Mouse (Mus musculus) fibroblast of lung, adult 2 months (primary cell): Measurements from ENCODE around the gene Cachd1.

ENCODE experiments used
- DNase-seq: peaks from one replicate; pipeline ENCODE4 v3.0.0-alpha.2; 2011; ENCODE audit warnings: low read depth

Gene Cachd1

DNA sequence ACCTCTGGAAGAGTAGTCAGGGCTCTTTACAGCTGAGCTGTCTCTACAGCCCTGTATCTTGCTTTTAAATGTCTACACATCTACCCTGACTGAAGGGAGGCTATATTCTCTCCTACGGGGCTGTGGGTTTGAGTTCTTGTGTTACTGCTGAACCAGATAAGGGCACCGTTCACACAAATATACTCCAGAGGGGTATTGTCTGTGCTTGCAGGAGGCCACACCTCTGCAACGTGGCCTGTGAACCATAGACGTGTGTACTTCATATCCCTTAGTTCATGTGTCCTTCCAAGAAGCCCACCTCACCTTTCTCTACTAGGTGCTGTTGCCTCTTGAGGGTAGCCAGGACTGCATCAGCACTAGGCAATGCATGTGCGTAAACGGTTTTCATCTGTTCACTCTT, 215.6 kb downstream of the Cachd1 start:
- DNase-seq, result no peak

DNA sequence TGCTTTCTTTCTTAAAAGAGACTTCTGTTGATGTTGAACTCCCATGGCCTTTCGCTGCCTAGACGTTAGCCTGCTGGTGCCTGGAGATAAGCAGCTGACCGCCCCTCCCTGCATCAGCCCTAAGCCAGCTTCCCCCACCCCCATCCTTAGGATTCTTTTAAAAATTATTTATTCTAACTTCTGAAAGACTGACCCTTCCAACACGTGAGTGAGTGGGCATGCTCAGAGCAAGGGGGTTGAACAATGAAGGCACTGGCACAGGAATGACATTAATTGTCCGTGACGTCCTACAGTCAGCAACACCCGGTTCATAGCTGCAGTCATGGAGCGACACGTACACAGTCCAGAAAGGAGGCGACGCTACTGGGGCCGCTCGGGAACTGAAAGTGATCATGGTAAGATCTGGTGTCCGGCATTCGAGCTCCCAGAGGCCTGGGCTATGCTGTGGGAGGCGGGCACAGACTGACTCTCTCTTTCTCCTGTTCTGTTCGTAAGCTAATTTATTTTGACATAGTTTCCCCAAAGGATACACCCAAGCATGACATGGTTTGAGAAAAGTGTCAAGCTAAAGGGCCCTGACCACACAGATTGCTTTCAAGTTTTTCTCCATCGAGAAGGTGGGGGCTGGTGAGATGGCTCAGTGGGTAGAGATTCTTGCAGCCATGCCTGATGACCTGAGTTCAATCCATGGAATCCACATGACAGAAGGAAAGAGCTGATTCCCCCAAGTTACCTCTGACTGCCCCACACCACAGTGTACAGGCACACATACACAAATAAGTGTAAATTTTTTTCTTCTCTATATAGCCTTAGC, 218.2 kb downstream of the Cachd1 start:
- DNase-seq, result no peak

DNA sequence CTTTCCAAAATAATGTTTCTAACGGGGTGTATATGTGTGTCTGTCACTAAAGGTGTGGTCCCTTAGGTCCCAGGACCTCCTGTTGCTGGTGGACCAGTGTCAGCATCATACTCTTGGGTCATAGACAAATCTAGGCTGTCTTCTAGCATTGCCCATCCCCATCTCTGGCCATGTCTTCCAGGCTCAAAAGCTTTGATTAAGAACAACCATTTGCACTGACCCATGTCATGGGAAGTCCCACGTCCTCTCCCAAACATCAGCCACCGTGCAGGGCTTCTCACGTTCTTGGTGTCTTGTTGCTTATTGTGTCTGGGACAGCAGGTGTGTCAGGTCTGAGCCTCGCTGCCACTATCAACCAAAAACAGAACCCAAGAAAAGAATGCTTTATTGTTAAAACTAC, 219.1 kb downstream of the Cachd1 start:
- DNase-seq, result no peak

DNA sequence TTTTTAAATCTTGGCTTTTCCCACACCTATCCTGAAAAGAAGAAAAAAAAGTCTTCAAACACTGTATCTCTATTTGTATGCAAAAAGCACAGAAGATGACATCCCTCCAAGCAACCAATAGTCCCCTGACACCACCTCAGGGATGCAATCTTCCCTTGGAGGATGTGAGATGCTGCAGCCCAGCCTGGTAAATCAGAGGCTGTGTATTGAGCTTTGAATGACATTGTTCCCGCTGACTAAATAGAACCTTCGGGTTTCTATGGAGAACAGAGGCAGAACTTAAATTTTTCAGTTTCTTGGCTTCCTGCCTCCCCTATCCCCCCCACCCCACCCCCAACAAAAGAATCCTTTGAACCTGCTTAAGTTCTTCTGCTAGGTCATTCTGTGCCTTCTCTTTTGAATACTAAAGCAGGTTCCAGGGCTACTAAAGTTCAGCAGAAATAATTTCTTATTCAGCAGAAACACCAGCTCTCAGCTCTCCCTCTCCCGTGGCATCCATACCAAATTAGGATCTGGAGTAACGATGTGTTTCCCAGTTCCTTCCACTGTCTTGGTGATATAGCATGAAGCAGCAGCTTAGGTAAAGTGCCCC, 219.7 kb downstream of the Cachd1 start:
- no peak for DNase-seq

DNA sequence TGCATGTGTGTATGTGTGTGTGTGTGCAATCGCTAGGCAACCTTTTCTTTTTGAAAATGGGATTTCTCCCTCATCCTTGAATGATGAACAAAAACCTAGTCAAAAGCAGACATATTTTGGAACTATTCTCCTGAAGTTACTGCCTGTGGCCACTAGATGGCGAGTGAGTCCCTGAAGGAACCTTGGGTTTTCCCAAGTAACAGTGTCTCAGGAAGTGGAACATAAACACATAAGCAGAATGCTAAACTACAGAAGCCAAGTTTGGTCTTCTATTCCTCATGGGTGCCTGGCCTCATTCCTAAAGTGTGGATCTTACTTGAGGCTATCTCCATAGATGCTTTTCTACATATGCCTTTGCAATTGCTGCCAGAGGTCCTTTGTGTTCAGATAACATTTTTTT, 221.7 kb downstream of the Cachd1 start:
- DNase-seq, result peak; percentile 20

DNA sequence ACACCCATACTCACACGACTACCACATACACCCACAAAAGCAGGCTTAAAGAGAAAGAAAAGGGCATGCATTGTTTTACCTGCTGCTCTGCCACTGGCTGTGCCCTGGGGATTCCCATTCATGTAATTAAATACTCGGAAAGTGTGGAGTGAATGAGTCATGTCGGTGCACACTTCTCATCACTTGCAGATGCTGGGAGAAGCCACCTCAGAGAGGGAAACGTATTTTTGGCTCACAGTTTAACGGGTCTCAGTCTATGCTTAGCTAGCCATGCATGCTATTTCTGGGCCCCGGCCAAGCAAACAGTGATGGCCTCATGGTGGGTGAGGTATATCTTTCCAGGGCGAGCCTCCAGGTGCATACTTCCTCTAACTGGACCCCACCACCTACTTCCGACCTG, 222.4 kb downstream of the Cachd1 start:
- DNase-seq, result no peak

DNA sequence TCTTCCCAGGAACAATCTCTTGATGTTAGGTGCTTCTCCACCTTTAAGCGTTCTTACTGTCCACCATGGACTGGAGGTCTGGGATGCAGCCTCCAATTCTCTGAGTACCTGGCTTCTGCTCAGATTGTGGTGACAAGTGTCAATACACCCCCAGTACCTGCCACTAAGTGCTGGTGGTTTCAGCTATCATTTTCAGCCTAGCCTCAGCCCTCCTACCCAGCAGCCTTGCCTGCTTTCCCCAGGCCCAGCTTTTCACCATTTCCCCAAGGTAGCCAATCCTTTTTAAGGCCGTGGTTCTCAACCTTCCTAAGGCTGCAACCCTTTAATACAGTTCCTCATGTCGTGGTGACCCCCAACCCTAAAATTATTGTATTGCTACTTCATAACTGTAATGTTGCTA, 224.1 kb downstream of the Cachd1 start:
- DNase-seq, result no peak

DNA sequence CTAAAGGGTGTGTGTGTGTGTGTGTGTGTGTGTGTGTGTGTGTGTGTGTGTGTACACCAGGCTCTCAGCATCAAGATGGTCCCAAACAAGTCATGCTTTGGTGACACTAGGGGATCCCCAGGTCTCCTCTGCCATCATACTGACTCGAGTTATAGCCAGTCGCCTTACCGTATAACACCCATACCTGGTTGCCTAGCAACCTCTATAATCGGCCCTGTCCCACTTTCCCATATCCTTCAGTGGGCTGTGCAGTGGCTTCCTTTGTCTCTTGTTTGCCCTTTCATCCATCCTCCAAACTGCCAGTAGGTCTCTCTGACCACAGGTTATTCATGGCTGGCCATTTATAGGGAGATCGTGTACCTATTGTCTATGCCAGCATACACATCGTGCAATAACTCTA, 224.6 kb downstream of the Cachd1 start:
- DNase-seq, result no peak

DNA sequence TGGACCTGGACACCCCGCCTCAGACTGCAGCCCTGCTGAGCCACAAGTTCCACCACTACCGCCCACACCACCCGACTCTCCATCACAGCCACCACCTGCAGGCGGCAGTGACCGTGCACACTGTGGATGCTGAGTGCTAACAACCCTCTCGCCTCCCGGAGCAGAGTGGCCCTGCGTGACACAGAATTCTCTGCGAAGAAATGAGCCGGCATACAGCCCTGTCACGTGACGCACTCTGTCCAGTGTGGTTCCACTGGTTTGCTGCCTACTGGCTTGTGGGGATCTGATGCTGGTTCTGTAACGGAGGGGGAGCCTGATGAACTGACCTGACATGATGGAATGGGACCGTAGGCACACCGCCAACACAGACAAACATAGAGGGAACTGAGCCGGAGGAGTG, 226.5 kb downstream of the Cachd1 start:
- DNase-seq, result no peak

DNA sequence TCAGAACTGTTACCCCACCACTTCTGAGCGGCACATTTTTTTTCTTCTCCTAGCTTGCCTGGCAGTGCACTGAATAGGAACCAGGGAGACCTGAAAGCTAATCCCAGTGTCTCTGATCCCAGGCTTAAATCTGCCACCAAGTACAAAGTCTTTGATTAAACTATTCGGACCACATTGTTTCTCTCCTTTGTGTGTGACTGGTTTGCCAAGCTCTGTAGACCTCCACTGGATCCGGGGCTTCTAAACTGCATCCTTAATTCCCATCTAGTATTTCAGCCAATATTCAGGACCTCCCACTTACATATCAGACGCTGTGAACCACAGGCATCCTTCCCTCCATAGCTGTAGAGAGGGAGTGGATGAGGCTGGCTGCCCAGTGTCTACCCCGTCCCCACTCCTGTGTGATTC, 231.9 kb downstream of the Cachd1 start:
- no peak for DNase-seq

DNA sequence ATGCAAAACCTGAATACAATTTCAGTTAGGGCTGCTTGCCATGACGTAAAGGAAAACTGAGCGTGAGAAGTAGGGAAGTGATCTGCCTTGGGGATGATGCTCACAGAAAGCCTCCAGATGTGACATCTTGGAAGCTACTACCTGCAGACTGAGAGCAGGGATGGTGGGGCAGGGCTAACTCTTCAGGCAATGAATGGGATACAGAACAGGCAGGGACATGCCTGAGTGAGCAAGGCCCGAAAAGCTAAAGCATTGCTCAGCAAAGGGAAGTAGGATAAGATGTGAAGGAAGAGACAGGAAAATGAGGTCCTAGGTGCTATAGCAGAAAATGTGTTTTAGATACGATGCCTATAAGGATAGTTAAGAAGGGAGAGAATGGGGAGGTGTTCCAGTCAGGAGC, 232.6 kb downstream of the Cachd1 start:
- DNase-seq, result no peak

DNA sequence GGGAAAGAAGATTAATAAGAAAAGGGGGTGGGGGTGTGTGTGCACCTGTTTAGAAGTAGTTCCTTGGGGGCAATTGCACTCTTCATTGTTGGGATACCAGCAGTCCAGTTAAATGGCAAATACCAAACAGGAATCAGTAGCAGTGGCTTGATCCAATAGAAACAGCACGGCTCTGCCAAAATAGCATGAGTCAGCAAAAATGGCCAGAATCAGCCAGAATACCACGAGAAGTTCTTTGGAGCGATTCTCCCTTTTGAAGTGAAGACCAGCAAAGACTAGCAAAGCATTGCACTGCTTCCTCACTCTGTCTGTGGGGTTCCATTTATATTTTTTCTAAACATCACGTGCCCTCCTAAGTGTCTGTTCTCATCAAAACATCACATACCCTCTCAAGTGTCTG, 241.3 kb downstream of the Cachd1 start:
- no peak for DNase-seq

DNA sequence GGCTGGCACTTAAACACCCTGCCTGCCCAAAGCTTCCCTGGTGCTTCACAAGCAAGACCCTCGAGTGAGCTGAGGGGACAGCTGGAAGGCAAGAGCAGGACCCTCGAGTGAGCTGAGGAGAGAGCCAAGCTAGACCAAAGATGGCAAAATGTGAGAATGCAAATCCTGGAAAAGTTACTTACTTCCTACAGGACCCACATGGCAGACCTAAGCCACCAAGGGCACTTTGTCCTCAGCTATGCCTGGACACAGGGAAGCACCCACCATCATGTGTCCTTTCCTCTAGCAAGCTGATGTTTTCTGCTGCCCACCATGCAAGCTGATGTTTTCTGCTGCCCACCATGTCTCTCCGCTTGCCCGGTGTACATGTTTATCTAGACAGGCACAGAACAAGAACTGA, 244.1 kb downstream of the Cachd1 start, which contains the start of gene Gm10577:
TSS of gene Gm10577 (minus strand) at position 101 of the 400 bp plus-strand sequence.
- no peak for DNase-seq

DNA sequence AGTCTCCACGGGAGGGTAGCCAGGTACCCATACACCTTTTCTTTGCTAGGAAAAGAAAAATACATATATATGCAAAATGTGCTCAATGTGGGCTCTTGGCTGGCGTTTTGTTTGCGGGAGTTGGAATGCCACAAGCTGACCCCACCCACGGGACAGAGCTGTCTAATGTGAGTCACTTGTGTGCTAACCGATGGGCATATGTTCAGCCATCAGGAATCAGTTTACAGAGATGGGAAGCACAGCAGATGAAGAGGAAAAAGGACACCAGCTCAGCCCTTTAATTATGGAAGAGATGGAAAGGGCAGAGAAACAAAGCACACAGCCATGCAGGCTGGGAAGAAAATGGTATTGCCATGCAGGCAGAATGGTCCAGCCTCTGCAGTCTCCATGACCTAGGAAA, 250.1 kb downstream of the Cachd1 start:
- no peak for DNase-seq

DNA sequence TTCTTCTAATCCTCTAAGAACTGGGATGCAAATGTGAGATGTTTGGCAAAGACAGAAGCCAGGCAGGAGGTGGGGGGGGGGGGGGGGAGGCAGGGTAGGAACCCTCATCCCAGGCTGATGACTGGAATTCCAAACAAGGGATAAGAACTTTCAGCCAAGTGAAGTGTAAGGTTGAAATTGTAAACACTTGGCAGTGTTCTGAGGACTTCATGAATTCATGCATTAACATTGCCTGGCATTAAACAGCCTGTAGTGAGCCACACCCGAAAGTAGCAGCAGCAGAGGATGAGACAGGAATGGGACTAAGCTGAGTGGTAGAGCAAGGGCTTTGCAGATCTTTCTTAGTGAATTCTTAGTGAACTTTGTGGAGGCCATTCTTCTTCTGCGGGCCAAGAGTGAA, 250.5 kb downstream of the Cachd1 start:
- DNase-seq, result no peak

DNA sequence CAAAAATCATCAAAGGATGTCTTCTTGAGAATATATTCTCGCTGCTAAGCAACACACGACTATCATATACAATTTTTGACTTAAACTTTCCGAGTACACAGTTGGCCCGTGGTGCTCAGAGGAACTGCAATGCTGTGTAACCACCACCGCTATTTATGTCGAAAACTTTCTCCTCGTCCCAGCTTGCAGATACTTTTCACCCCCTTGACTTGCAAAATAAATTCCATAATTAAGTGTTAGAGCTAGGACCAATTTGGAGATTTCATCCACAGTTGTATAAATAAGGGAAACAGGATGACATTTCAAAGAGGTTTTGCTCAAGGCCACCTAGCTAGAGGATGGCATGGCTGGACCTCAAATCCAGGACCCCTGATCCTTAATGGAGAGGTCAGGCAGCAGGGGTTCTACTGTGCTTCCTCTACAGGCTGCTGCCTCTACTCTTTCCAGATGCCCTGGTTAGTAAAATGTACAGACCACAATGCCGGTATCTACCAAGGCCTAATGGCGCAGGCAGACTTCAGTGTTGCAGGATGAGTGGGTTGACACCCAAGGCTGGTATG, 251.5 kb downstream of the Cachd1 start:
- no peak for DNase-seq

DNA sequence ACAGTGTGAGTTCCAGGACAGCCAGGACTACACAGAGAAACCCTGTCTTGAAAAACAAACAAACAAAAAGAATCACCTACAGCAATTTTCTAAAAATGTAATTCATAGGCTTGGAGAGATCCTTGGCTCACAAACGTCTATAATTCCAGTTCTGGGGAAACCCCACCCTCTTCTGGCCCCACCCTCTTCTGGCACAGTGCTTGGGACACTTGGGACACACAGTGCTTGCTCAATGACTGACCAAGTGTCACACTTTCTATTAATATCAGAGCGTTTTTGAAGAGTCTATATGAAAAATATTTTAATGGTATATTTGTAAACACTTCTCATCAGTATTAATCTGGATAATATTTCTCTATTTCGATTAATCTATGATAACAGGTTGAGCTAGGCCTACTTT, 256.6 kb downstream of the Cachd1 start:
- no peak for DNase-seq

DNA sequence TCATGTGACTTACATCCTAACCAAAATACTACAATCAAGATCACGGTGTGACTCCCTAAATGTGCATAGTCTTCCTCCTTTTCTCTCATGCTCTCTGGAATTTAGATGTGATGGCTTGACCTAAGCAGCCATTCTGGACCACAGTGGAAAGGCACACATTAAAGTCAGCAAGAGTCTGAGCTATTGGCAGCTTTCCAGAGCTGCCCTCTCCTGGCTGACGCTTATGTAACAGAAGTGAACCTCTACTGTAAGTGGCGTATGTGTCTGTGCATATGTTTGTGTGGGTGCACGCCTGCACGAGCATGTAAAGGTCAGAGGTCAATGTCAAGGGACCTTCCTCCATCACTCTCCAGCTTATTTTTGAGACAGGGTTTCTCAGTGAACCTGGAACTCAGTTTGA, 258.7 kb downstream of the Cachd1 start:
- no peak for DNase-seq

DNA sequence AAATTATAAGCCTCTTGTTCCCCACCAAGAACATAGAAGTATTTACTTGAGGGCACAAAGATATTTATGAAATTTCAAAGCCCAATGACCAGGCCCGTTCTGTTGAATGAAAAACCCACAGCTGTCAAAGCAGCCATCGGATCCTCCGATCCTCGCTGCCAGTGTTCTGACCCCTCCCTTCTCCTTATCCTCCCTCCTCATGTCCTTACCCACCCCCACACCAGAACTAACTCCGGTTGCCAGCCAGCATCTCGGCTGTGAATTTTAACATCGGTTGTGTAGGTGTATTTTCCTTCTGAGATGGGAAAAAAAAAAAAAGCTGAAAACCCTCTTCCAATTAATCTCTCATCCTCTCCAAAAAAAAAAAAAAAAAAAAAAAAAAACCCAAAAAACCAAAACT, 260.7 kb downstream of the Cachd1 start:
- no peak for DNase-seq

DNA sequence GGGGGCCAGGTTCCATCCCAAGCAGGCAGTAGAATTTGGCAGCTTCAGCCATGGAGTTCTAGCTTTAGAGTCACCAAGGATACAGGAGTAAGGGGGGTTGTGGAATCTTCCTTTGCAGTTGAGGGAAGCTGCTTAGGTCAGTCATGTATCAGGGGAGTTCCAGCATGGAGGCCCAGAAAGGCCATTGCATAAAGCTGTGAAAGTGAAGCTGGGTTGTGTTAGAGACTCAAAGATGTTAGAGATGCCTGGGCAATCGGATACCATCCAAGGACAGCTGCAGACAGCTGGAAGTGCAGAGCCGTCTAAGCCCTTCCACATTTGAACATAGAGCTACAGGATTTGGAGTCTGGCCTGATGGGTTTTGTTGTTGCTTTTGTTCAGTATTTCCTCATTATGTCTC, 267.2 kb downstream of the Cachd1 start:
- no peak for DNase-seq

DNA sequence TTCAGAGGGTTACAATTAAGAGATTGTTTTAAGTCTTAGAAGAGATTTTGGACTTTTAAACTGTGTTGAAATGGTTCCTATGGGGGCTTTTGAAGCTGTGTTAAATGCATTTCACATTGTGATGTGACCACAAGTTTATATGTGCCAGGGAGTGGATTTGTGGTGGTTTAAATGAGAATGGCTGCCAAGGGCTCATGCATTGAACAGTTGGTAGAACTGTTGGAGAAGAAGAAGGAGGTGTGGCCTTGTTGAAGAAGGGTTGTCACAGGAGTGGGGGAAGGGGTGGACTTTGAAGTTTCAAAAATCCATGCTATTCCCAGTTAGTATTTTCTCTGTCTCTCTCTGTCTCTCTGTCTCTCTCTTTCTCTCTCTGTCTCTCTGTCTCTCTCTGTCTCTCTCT, 267.7 kb downstream of the Cachd1 start:
- DNase-seq, result no peak

DNA sequence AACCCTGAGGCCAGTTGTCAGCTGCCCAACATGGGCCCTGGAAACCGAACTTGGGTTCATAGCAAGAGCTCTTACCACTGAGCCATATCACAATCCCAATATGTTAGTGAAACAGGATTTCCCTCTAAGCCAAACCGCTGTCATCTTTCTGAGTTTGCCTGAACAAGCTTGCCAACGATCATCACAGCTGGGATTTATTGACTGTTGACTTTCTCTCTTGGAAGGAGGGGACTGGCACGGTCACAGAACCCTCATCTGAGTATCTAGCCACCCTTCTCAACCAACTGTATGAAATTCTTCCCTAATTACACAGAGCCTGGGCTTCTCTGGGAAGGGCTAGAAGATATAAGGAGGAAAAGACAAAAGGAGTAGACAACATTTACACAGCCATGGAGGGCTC, 270.1 kb downstream of the Cachd1 start:
- no peak for DNase-seq

DNA sequence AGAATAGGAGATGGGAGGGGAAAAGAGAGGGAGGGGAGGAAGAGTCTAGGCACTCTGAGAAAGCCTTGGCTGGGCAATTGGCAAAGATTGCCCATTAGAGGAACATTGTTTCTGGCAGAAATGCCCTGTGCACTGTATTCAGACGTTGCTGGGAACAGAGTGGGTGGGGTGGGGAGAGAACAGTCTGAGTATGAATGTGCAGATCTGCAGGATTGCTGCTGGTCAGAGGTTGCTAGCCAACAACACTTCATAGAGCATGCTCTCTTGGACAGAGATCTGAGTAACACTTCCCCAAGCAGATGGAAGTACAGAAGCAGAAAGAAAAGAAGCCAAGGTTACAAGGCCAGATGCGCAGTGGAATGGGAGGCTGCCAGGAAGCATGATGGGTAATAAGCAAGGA, 285.7 kb downstream of the Cachd1 start:
- no peak for DNase-seq

DNA sequence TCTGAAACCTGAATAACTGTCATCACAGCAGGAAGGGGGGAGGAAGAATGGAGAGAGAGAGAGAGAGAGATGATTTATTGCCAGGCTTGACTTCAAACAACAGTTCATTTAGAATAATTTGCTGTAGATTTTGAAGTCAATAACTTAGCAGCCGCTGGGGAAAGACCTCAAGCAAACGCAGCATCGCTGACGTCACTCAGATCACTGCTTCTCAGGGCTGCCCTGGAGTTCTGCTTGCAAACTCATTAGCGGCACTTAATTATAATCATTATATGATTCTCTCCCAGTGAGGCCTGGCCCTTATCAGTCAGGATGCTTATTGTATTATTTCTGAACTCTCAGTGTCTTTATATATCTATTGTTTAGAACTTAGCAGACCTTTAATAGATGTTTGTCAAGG, 289.9 kb downstream of the Cachd1 start:
- DNase-seq, result no peak
